Mouse (Mus musculus): ENCODE data around the gene Otor. TPM values are rescaled to one million over a fixed set of nuclear protein-coding genes. Genes with fewer than 3 reads are reported as not detected.
A peak's percentile ranks its signal among the peaks of the same experiment; 100 is the strongest.

Otor gene
- polyA plus RNA-seq, 1 experiment from 2014 or later: 1.1 TPM

GRCm38 (mm10) chr2:143062432-143062811 lies 15.9 kb upstream of the Otor start:
- WGBS: 41% methylated on average over 6 of the region's 6 CpGs
- no peaks in the 10 kb centered on the region for H3K27me3 ChIP-seq (replicated peaks; ENCODE audit: control insufficient read depth, insufficient read depth, low read length)
- peak; percentile 70 for ATAC-seq

GRCm38 (mm10) chr2:143062812-143063792 lies 15.2 kb upstream of the Otor start, which contains the start of gene Snrpb2:
Snrpb2 (plus strand) TSS chr2:143063039.
- Histone ChIP-seq H3K4me3 (ENCODE audit: low read depth, low read length) (peak within 1 kb of the TSS; percentile 87), H3K9ac (ENCODE audit: low read length) (peak within 1 kb of the TSS; percentile 82), H3K4me2 (ENCODE audit: low read length) (peak within 1 kb of the TSS; percentile 81), H3K36me3 (ENCODE audit: control insufficient read depth, insufficient read depth, low read length) (peaks cover 24% of the 10 kb centered on the region), H3K4me1 (ENCODE audit: control insufficient read depth, insufficient read depth, low read length) (peaks cover 7% of the 10 kb centered on the region), H3K27ac (ENCODE audit: low read depth, low read length) (peak within 1 kb of the TSS; percentile 44; the same call in 1 of the 2 replicates), H3K27me3 (replicated peaks; ENCODE audit: control insufficient read depth, insufficient read depth, low read length) (no peaks in the 10 kb centered on the region), H3K9me3 (replicated peaks; ENCODE audit: control insufficient read depth, low read length) (no peaks in the 10 kb centered on the region)
- DNase-seq (ENCODE audit: low spot score) (peak; percentile 96), ATAC-seq (peak; percentile 96)
- 1% methylated on average over 55 of the region's 55 CpGs for WGBS

More at GRCm38 (mm10) chr2:143062432-143062811, 15.9 kb upstream of the Otor start:
- peak overlapping the region; percentile 87 for H3K4me3 ChIP-seq (ENCODE audit: low read depth, low read length)
- peaks cover 23% of the 10 kb centered on the region for H3K36me3 ChIP-seq (ENCODE audit: control insufficient read depth, insufficient read depth, low read length)
- no peaks in the 10 kb centered on the region for H3K9me3 ChIP-seq (replicated peaks; ENCODE audit: control insufficient read depth, low read length)
- H3K27ac ChIP-seq (ENCODE audit: low read depth, low read length): no peak overlapping the region
- no peak for DNase-seq (ENCODE audit: low spot score)
- no peak overlapping the region; the same call in 1 of the 2 replicates for H3K9ac ChIP-seq (ENCODE audit: low read length)
- peak overlapping the region; percentile 56 for H3K4me2 ChIP-seq (ENCODE audit: low read length)
- peaks cover 7% of the 10 kb centered on the region for H3K4me1 ChIP-seq (ENCODE audit: control insufficient read depth, insufficient read depth, low read length)

DNA sequence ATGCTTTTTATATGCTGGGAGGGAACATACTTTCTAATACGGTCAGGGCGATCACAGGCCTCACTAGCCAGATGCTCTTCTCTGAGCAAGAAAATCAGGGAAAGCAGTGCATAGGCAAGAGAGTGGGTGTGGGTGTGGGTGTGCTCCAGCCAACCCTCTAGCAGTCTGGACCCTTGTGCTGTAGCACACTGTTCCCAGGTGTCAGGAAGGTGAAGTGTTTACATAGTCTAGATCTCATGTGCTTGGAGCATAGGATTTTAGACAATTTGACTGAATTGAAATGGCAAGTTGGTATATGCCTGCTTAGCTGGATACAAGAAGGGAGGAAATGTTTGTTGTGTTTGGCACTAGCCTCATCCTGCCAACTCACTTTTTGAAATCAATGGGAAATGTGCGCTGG lies 12.4 kb upstream of the Otor start:
- Histone ChIP-seq H3K36me3 (ENCODE audit: control insufficient read depth, insufficient read depth, low read length) (peaks cover 49% of the 10 kb centered on the region), H3K4me2 (ENCODE audit: low read length) (no peak overlapping the region), H3K27me3 (replicated peaks; ENCODE audit: control insufficient read depth, insufficient read depth, low read length) (no peaks in the 10 kb centered on the region), H3K4me1 (ENCODE audit: control insufficient read depth, insufficient read depth, low read length) (peaks cover 7% of the 10 kb centered on the region), H3K9ac (ENCODE audit: low read length) (no peak overlapping the region), H3K4me3 (ENCODE audit: low read depth, low read length) (no peak overlapping the region), H3K9me3 (replicated peaks; ENCODE audit: control insufficient read depth, low read length) (no peaks in the 10 kb centered on the region), H3K27ac (ENCODE audit: low read depth, low read length) (no peak overlapping the region)
- DNase-seq (ENCODE audit: low spot score) (no peak), ATAC-seq (no peak)
- WGBS: 93% methylated on average over 3 of the region's 3 CpGs

DNA sequence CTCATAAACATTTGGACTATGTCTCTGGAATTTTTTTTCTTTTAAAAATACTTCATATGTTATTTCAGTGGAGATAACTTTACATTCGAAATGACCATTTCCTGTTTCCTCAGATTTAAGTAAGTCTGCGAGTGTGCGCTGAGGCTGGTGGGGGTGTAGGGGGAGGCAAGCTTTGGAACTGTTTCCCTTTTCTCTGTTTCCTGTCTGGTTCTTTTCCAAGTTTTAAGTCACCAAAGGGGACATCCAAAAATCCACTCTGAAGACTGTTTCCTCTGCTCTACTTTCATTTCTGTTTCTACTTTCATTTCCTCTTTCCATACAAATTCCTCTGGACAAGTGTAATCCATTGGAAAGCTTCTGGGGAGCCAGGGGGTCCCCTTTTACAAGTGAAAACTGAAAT lies 3.4 kb downstream of the Otor start:
- ATAC-seq (no peak), DNase-seq (ENCODE audit: low spot score) (no peak)
- Histone ChIP-seq H3K27ac (ENCODE audit: low read depth, low read length) (no peak overlapping the region), H3K4me1 (ENCODE audit: control insufficient read depth, insufficient read depth, low read length) (peaks cover 5% of the 10 kb centered on the region; the same call in 1 of the 2 replicates), H3K4me2 (ENCODE audit: low read length) (no peak overlapping the region), H3K9me3 (replicated peaks; ENCODE audit: control insufficient read depth, low read length) (no peaks in the 10 kb centered on the region), H3K36me3 (ENCODE audit: control insufficient read depth, insufficient read depth, low read length) (no peaks in the 10 kb centered on the region), H3K9ac (ENCODE audit: low read length) (no peak overlapping the region), H3K4me3 (ENCODE audit: low read depth, low read length) (no peak overlapping the region), H3K27me3 (replicated peaks; ENCODE audit: control insufficient read depth, insufficient read depth, low read length) (no peaks in the 10 kb centered on the region)
- WGBS: 91% methylated on average over 3 of the region's 3 CpGs

- 51% methylated on average over 2 of the region's 2 CpGs for WGBS
- ATAC-seq (no peak), DNase-seq (ENCODE audit: low spot score) (no peak)
- Histone ChIP-seq H3K9ac (ENCODE audit: low read length) (no peak overlapping the region), H3K27me3 (replicated peaks; ENCODE audit: control insufficient read depth, insufficient read depth, low read length) (no peaks in the 10 kb centered on the region), H3K27ac (ENCODE audit: low read depth, low read length) (no peak overlapping the region), H3K4me1 (ENCODE audit: control insufficient read depth, insufficient read depth, low read length) (no peaks in the 10 kb centered on the region), H3K36me3 (ENCODE audit: control insufficient read depth, insufficient read depth, low read length) (no peaks in the 10 kb centered on the region), H3K9me3 (replicated peaks; ENCODE audit: control insufficient read depth, low read length) (no peaks in the 10 kb centered on the region), H3K4me3 (ENCODE audit: low read depth, low read length) (no peak overlapping the region), H3K4me2 (ENCODE audit: low read length) (no peak overlapping the region)
Observed at GRCm38 (mm10) chr2:143084852-143085397, 6.7 kb downstream of the Otor start.

- Histone ChIP-seq H3K27ac (ENCODE audit: low read depth, low read length) (no peak overlapping the region), H3K4me3 (ENCODE audit: low read depth, low read length) (no peak overlapping the region), H3K9me3 (replicated peaks; ENCODE audit: control insufficient read depth, low read length) (no peaks in the 10 kb centered on the region), H3K9ac (ENCODE audit: low read length) (no peak overlapping the region), H3K27me3 (replicated peaks; ENCODE audit: control insufficient read depth, insufficient read depth, low read length) (no peaks in the 10 kb centered on the region), H3K36me3 (ENCODE audit: control insufficient read depth, insufficient read depth, low read length) (no peaks in the 10 kb centered on the region), H3K4me1 (ENCODE audit: control insufficient read depth, insufficient read depth, low read length) (no peaks in the 10 kb centered on the region), H3K4me2 (ENCODE audit: low read length) (no peak overlapping the region)
- no peak for DNase-seq (ENCODE audit: low spot score)
- WGBS: 91% methylated on average over 8 of the region's 8 CpGs
- no peak for ATAC-seq
Observed at GRCm38 (mm10) chr2:143089866-143090265, 11.6 kb downstream of the Otor start.

DNA sequence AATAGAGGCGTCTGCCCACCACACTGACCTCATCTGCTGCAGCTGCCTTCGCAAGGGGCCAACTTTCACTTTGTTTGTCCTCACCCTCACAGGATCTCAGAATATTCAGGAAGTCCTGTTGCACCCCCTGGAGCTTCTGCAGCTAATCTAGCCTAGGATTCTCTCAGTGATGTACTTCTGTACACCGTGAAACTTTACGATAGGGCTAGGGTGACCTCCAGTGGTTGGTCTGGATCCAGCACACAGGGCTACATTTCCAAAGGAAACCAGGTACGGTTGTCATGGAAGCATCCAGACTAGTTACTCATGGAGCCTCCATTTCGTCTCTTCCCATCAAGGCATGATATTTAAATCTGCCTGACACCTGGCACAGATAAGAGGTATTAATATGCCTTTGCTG lies 15.5 kb downstream of the Otor start:
- H3K4me2 ChIP-seq (ENCODE audit: low read length): no peak overlapping the region
- peak; percentile 83 for DNase-seq (ENCODE audit: low spot score)
- H3K4me1 ChIP-seq (ENCODE audit: control insufficient read depth, insufficient read depth, low read length): no peaks in the 10 kb centered on the region
- WGBS: 32% methylated on average over 6 of the region's 6 CpGs
- no peak overlapping the region for H3K4me3 ChIP-seq (ENCODE audit: low read depth, low read length)
- H3K9me3 ChIP-seq (replicated peaks; ENCODE audit: control insufficient read depth, low read length): no peaks in the 10 kb centered on the region
- peak; percentile 90 for ATAC-seq
- H3K36me3 ChIP-seq (ENCODE audit: control insufficient read depth, insufficient read depth, low read length): no peaks in the 10 kb centered on the region
- no peak overlapping the region for H3K27ac ChIP-seq (ENCODE audit: low read depth, low read length)
- no peaks in the 10 kb centered on the region for H3K27me3 ChIP-seq (replicated peaks; ENCODE audit: control insufficient read depth, insufficient read depth, low read length)
- H3K9ac ChIP-seq (ENCODE audit: low read length): no peak overlapping the region

DNA sequence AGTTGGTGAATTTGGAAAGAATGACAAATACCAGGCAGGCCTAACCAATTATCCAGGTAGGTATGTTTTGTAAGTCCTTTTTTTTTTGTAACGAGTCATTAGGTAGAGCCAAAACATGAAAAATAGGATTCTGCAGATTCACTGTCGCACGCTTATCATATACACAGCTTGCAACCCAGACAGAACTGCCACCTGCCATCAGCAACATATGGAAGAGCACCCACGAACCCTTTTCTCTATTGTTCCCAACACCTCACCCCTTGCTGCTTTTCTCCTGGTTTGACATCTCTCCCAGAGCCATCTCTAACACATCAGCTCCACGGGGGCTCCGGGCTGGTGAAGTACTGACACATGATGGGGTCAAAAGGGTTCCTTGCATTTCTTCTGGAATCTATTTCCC lies 16.5 kb downstream of the Otor start:
- Histone ChIP-seq H3K27ac (ENCODE audit: low read depth, low read length) (no peak overlapping the region), H3K27me3 (replicated peaks; ENCODE audit: control insufficient read depth, insufficient read depth, low read length) (no peaks in the 10 kb centered on the region), H3K4me1 (ENCODE audit: control insufficient read depth, insufficient read depth, low read length) (no peaks in the 10 kb centered on the region), H3K9ac (ENCODE audit: low read length) (no peak overlapping the region), H3K4me3 (ENCODE audit: low read depth, low read length) (no peak overlapping the region), H3K9me3 (replicated peaks; ENCODE audit: control insufficient read depth, low read length) (no peaks in the 10 kb centered on the region), H3K4me2 (ENCODE audit: low read length) (no peak overlapping the region), H3K36me3 (ENCODE audit: control insufficient read depth, insufficient read depth, low read length) (no peaks in the 10 kb centered on the region)
- DNase-seq (ENCODE audit: low spot score) (no peak), ATAC-seq (no peak)
- 64% methylated on average over 6 of the region's 6 CpGs for WGBS

DNA sequence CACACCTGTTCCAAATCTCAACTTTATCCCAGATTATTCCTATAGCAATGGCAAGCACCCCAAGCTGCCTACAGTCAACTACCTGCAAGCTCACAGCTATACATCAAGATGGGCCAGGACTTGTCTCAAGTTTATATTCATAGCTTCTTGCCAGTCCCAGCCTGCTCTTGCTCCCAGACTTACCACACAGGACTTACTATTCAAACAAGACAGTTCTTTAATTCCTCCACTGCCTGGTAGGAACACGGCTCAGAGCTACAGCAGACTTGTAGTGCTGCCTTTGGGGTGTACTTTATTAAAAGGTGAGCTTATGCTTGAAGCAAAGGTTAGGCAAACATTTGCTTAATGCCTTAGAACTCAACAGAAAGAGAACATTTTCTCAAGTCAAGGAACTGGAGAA lies 18.9 kb downstream of the Otor start:
- no peak for DNase-seq (ENCODE audit: low spot score)
- Histone ChIP-seq H3K36me3 (ENCODE audit: control insufficient read depth, insufficient read depth, low read length) (no peaks in the 10 kb centered on the region), H3K27me3 (replicated peaks; ENCODE audit: control insufficient read depth, insufficient read depth, low read length) (no peaks in the 10 kb centered on the region), H3K9ac (ENCODE audit: low read length) (no peak overlapping the region), H3K27ac (ENCODE audit: low read depth, low read length) (no peak overlapping the region), H3K9me3 (replicated peaks; ENCODE audit: control insufficient read depth, low read length) (no peaks in the 10 kb centered on the region), H3K4me2 (ENCODE audit: low read length) (no peak overlapping the region), H3K4me1 (ENCODE audit: control insufficient read depth, insufficient read depth, low read length) (no peaks in the 10 kb centered on the region), H3K4me3 (ENCODE audit: low read depth, low read length) (no peak overlapping the region)
- WGBS: 91% methylated on average over 1 of the region's 1 CpGs
- no peak for ATAC-seq
